In the genomic region with DNA sequence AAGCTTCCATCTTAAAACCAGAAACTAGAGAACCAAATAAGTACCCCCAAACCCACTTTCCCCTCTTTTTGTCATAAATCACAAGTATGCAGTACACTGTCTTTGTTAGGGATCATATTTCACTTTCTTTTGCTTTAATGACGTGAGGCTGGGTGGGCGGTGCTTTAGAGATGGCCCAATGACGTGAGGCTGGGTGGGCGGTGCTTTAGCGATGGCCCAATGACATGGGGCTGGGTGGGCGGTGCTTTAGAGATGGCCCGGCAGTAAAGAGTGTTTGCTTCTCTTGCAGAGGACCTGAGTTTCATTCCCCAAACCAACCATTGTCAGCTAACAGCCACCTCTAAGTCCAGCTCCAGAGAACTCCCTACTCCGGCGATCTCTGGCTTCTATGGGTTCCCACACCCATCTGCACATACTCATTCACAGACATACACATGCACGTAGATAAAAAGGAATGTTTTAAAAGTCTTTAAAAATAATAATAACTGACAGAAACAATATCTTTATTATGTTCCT, we compare ENCODE assay signal across 11 mouse cellular contexts. TPM values are rescaled to one million over a fixed set of nuclear protein-coding genes. Genes with fewer than 3 reads are reported as not detected.
"Had no signal": no experiment of that assay in that cellular context is flagged by ENCODE, and none has a peak within 500 bp of the region (broad histone marks: within the 10 kb centered on the region; RNA-seq: fewer than 3 reads in every experiment).

No protein-coding gene starts in this region.

- H3K27me3 ChIP-seq: limb, embryonic 15.5 days; liver, embryonic 12.5 days; lung, embryonic 15.5 days; midbrain, embryonic 13.5 days; stomach, embryonic 15.5 days had no signal

- H3K4me1 ChIP-seq: limb, embryonic 15.5 days; stomach, embryonic 15.5 days had no signal

- H3K9ac ChIP-seq: limb, embryonic 15.5 days; liver, embryonic 12.5 days; lung, embryonic 15.5 days; midbrain, embryonic 13.5 days; stomach, embryonic 15.5 days had no signal

- H3K36me3 ChIP-seq: limb, embryonic 15.5 days; liver, embryonic 12.5 days; lung, embryonic 15.5 days; midbrain, embryonic 13.5 days; stomach, embryonic 15.5 days had no signal

- ATAC-seq: liver, embryonic 12.5 days; midbrain, embryonic 13.5 days had no signal

- DNase-seq: kidney, postnatal 25 days; layer of hippocampus, adult 9-11 months; layer of hippocampus, postnatal 36 days; lung, postnatal 14 days; right cerebral cortex, postnatal 14 days; thymus, postnatal 4 days had no signal

- H3K27ac ChIP-seq: limb, embryonic 15.5 days; liver, embryonic 12.5 days; lung, embryonic 15.5 days; midbrain, embryonic 13.5 days; stomach, embryonic 15.5 days had no signal

- H3K9me3 ChIP-seq: limb, embryonic 15.5 days; liver, embryonic 12.5 days; lung, embryonic 15.5 days; midbrain, embryonic 13.5 days; stomach, embryonic 15.5 days had no signal

- H3K4me3 ChIP-seq: limb, embryonic 15.5 days; liver, embryonic 12.5 days; lung, embryonic 15.5 days; midbrain, embryonic 13.5 days; stomach, embryonic 15.5 days had no signal

- H3K4me2 ChIP-seq: limb, embryonic 15.5 days; liver, embryonic 12.5 days; lung, embryonic 15.5 days; midbrain, embryonic 13.5 days; stomach, embryonic 15.5 days had no signal

RNA-seq across cellular contexts. Expression of a gene that starts 59.2 kb away (rescaled TPM):
- polyA plus RNA-seq: lung, embryonic 15.5 days had no signal
